Mouse (Mus musculus) intestine, postnatal 0 days (tissue): Measurements from ENCODE around the gene Gm14214. TPM values are rescaled to one million over a fixed set of nuclear protein-coding genes. Genes with fewer than 3 reads are reported as not detected.

Source experiments
- ATAC-seq: fragments of 200-750 bp; cut with Nextera tagmentation; 2 replicates; pipeline ENCODE4 v1.8.0; 2017; ENCODE audit warnings: mild to moderate bottlenecking, moderate TSS enrichment, moderate library complexity
- H3K27ac ChIP-seq: fragments of 300-500 bp; sonication (generic); 2 replicates; pipeline ENCODE4 v1.5.1; 2014; ENCODE audit warnings: mild to moderate bottlenecking, low read depth, low read length, moderate library complexity
- H3K27me3 ChIP-seq: fragments of 300-500 bp; sonication (generic); replicated peaks from 2 replicates; pipeline ENCODE4 v1.6.1; 2014; ENCODE audit warnings: low read length, mixed read lengths; ENCODE audit not compliant: control insufficient read depth, insufficient read depth
- H3K36me3 ChIP-seq: fragments of 300-500 bp; sonication (generic); 2 replicates; pipeline ENCODE4 v1.6.1; 2014; ENCODE audit warnings: mild to moderate bottlenecking, moderate library complexity; ENCODE audit not compliant: control insufficient read depth, insufficient read depth
- H3K4me1 ChIP-seq: fragments of 300-500 bp; sonication (generic); replicated peaks from 2 replicates; pipeline ENCODE4 v1.6.1; 2014; ENCODE audit warnings: antibody characterized with exemption, low read length, mixed read lengths; ENCODE audit not compliant: control insufficient read depth, insufficient read depth
- H3K4me2 ChIP-seq: fragments of 300-500 bp; sonication (generic); replicated peaks from 2 replicates; pipeline ENCODE4 v1.6.1; 2014; ENCODE audit warnings: low read depth, mild to moderate bottlenecking, moderate library complexity
- H3K4me3 ChIP-seq: fragments of 300-500 bp; sonication (generic); 2 replicates; pipeline ENCODE4 v1.5.1; 2014; ENCODE audit warnings: low read depth, low read length
- H3K9ac ChIP-seq: fragments of 300-500 bp; sonication (generic); 2 replicates; pipeline ENCODE4 v1.6.1; 2014; ENCODE audit warnings: mild to moderate bottlenecking, low read depth, low read length
- H3K9me3 ChIP-seq: fragments of 300-500 bp; sonication (generic); 2 replicates; pipeline ENCODE4 v1.6.1; 2016; ENCODE audit warnings: mixed run types; ENCODE audit not compliant: control insufficient read depth
- CTCF ChIP-seq: sonication (generic); IDR thresholded peaks from 2 replicates; pipeline ENCODE4 v1.5.1; 2016; ENCODE audit warnings: low read depth, mild to moderate bottlenecking, control low read depth, antibody characterized with exemption, moderate library complexity
- WGBS: fragments of 180-500 bp; shearing (Covaris S2); extraction: QIAGEN DNeasy Blood & Tissue Kit; methylation state at CpG from one replicate; pipeline ENCODE4 v1.1.7; 2014; 5-methylcytosine and 5-hydroxymethylcytosine counted together
- polyA plus RNA-seq: library from polyadenylated mRNA; unstranded; fragments of >200 nt; fragmentation: Nextera tagmentation; extraction: Ambion mirVana; gene quantifications from 2 replicates; pipeline ENCODE4 v1.2.1, GENCODE M21; 2015

Gene Gm14214
- polyA plus RNA-seq, 1 experiment from 2014 or later = not detected

DNA sequence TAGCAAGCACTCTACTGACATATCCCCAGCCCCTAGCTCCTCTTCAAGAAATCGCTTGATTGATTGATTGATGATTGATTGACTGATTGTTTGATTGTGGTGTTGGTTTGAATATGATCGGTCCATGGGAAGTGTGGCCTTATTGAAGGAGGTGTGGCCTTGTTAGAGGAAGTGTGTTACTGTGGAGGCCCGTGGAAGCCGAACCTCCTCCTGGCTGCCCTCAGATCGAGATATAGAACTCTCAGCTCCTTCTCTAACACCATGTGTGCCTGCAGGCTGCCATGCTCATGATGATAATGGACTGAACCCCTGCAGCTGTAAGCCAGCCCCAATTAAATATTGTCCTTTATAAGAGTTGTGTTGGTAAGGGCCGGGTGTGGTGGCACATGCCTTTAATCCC, 2.8 kb downstream of the Gm14214 start:
- Histone ChIP-seq H3K27ac (no peak overlapping the region), H3K4me3 (no peak overlapping the region), H3K4me2 (no peak overlapping the region), H3K27me3 (no peaks in the 10 kb centered on the region), H3K9me3 (no peaks in the 10 kb centered on the region), H3K36me3 (no peaks in the 10 kb centered on the region), H3K4me1 (peaks cover 4% of the 10 kb centered on the region; the same call in 1 of the 2 replicates), H3K9ac (no peak overlapping the region)
- no peak for TF ChIP-seq CTCF
- WGBS = 88% methylated on average over 6 of the region's 6 CpGs
- no peak for ATAC-seq

DNA sequence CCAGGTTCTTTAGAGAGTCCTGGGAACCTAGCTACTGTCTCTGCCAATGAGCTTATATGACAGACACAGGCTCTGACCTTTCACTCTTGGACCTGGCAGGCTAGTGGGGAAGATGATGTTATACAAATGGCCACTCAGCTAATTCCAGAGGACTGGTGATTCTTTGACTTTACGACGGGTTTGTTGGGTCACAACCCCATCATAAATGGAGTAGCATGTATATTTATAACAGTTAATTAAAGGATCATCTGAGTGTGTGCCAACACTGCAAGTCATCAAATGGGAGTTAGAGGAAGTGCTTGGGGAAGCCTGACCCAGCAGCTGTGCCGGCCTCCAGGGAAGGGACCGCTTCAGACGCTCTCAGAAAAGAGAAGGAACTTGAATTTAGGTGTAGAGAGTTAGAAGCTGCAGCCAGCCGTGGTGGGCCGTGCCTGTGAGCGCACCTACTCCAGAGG, 4.2 kb downstream of the Gm14214 start:
- no peak for TF ChIP-seq CTCF
- Histone ChIP-seq H3K27ac (no peak overlapping the region), H3K9me3 (no peaks in the 10 kb centered on the region), H3K4me3 (no peak overlapping the region), H3K27me3 (no peaks in the 10 kb centered on the region), H3K36me3 (no peaks in the 10 kb centered on the region), H3K4me1 (peaks cover 4% of the 10 kb centered on the region; the same call in 1 of the 2 replicates), H3K9ac (no peak overlapping the region), H3K4me2 (no peak overlapping the region)
- WGBS = 54% methylated on average over 8 of the region's 8 CpGs
- no peak for ATAC-seq

DNA sequence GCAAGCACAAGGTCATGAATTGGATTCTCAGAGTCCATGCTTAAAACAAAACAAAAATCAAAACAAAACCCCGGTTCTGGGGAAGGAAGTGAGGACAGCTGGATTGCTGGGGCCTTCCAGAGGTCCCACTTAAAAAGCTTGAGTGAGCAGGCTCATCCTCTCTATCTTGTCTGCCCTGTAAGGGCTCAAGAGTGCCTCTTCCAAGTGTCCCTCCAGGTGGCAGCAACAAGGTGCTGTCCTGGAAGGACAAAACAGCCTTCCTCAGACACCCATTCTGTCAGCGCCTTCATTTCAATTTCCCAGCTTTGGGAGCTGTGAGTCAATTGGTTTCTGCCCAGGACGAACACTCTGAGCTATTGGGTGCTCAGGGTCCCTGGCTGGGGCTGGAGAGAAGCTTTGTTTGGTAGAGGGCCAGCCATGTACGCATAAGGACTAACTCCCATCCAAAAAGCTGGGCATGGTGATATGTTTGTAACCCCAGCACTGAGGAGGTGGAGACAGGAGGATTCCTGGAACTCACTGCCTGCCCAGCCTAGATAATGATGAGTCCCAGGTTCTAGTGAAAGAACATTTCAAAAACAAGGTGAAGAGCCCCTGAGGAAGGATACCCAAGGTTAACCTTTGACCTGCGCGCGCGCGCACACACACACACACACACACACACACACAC, 4.9 kb downstream of the Gm14214 start:
- peak; percentile 56 for TF ChIP-seq CTCF
- H3K4me1 ChIP-seq = peaks cover 4% of the 10 kb centered on the region; the same call in 1 of the 2 replicates
- no peak overlapping the region for H3K4me3 ChIP-seq
- no peak overlapping the region for H3K4me2 ChIP-seq
- no peaks in the 10 kb centered on the region for H3K36me3 ChIP-seq
- no peak overlapping the region for H3K9ac ChIP-seq
- no peaks in the 10 kb centered on the region for H3K27me3 ChIP-seq
- H3K27ac ChIP-seq = no peak overlapping the region
- ATAC-seq = no peak
- 78% methylated on average over 9 of the region's 9 CpGs for WGBS
- no peaks in the 10 kb centered on the region for H3K9me3 ChIP-seq

- Histone ChIP-seq H3K4me2 (no peak overlapping the region), H3K36me3 (no peaks in the 10 kb centered on the region), H3K27me3 (no peaks in the 10 kb centered on the region), H3K4me1 (peaks cover 4% of the 10 kb centered on the region; the same call in 1 of the 2 replicates), H3K4me3 (no peak overlapping the region), H3K9me3 (no peaks in the 10 kb centered on the region), H3K27ac (no peak overlapping the region), H3K9ac (no peak overlapping the region)
- ATAC-seq = no peak
- no peak for TF ChIP-seq CTCF
- WGBS = 58% methylated on average over 3 of the region's 3 CpGs
Measured at GRCm38 (mm10) chr2:154763226-154763625, 6.6 kb downstream of the Gm14214 start.

DNA sequence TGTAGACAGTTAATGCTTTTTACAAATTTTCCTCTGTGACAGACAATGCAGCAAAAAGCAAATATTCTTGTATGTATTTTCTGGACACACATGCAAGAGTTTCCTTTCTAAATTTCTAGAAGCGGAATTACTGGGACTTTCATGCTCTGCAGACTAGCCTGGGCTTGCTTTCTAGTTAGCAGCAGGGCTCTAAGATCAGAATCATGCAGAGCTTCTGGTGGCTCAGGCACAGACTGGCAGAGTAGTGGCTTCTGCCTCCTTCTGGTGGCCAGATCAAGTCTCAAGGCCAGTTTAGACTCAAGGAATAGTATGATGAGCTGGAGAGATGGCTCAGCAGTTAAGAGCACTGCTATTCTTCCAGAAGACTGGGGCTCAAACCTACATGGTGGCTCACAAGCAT, 11.4 kb downstream of the Gm14214 start:
- TF ChIP-seq CTCF = no peak
- H3K4me1 ChIP-seq = no peaks in the 10 kb centered on the region
- no peak overlapping the region for H3K4me2 ChIP-seq
- no peaks in the 10 kb centered on the region for H3K27me3 ChIP-seq
- no peaks in the 10 kb centered on the region for H3K9me3 ChIP-seq
- no peak overlapping the region for H3K27ac ChIP-seq
- no peaks in the 10 kb centered on the region for H3K36me3 ChIP-seq
- no peak overlapping the region for H3K4me3 ChIP-seq
- H3K9ac ChIP-seq = no peak overlapping the region
- ATAC-seq = no peak
- WGBS = 76% methylated on average over 1 of the region's 1 CpGs

GRCm38 (mm10) chr2:154757691-154758090, 12.1 kb downstream of the Gm14214 start:
- no peak for ATAC-seq
- Histone ChIP-seq H3K4me1 (no peaks in the 10 kb centered on the region), H3K27me3 (no peaks in the 10 kb centered on the region), H3K4me2 (no peak overlapping the region), H3K27ac (no peak overlapping the region), H3K9me3 (no peaks in the 10 kb centered on the region), H3K9ac (no peak overlapping the region), H3K4me3 (no peak overlapping the region), H3K36me3 (no peaks in the 10 kb centered on the region)
- TF ChIP-seq CTCF = no peak
- 90% methylated on average over 5 of the region's 5 CpGs for WGBS
